Mouse (Mus musculus): ENCODE results near the gene Pabpc1l. TPM values are rescaled to one million over a fixed set of nuclear protein-coding genes. Genes with fewer than 3 reads are reported as not detected.

The Pabpc1l gene
- 1 to 10 TPM; 3.8 to 4.8 TPM for total RNA-seq (2021)
- long read RNA-seq, experiment 1, partial matches to known transcripts: 1 of 2 reads
- long read RNA-seq, experiment 1, other reads (novel, unspliced or antisense): 1 of 2 reads
- long read RNA-seq, experiment 2, partial matches to known transcripts: 1 of 4 reads
- long read RNA-seq, experiment 2, other reads (novel, unspliced or antisense): 3 of 4 reads

- no peak for DNase-seq (ENCODE audit: low spot score in 2 of 2)
These were observed at the start of gene Pabpc1l for GRCm38 (mm10) chr2:164025150-164025549. TSS of gene Pabpc1l (plus strand) at chr2:164025450.

DNA sequence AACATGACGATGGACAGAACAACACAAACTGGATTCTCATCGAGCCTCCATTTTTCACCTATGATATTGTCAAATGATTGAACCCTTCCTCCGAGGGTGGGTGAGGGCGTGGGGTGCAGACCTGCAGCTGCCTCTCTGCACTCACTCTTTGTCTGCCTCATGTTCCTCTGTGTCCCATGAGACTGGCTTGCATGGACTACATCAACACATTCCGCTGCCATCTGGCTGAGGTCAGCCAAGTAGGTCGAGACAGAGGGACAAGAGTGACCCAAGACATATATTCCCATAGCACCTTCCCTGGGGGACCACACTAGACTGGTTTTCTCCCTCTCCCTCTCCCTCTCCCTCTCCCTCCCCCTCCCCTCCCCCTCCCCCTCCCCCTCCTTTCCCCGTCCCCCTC, 48.8 kb upstream of the Pabpc1l start:
- no peak for DNase-seq (ENCODE audit: low spot score in 2 of 2)

GRCm38 (mm10) chr2:163987233-163987632, 38.0 kb upstream of the Pabpc1l start:
- no peak for DNase-seq (ENCODE audit: low spot score in 2 of 2)

DNA sequence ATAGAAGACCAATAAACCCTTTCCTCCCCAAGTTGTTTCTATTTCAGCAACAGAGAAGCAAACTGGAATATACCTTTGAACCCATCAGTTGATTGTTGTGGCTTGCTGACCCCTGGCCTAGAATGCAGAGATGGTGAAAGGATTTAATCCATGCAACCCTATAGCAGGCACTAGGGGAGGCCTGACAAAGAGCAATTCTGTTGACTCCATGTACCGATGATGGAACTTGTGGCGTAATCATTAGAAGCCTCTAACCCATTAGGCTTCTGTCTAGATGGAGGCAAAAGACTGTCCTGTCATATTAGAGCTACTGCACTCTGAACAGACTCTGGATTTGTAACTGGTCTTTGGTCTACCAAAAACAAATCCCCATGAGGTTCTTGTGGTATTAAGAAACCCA, 32.4 kb upstream of the Pabpc1l start:
- DNase-seq (ENCODE audit: low spot score in 2 of 2): no peak

DNA sequence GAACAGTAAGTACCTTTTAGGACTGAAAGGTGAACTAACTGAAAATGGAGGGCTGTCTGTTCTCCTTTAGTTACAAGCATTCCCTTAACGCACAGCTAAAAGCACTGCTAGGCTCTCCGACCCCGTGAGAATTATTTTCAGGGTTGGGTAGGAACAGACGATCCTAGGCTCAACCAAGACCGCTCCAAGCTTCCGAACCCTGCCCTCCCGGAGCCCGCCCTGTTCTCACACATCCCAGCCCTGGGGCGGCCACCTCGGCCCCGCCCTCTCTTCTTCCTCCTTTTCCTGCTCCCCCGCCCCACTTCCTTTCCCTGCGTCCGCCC, 30.6 kb upstream of the Pabpc1l start, which contains the start of gene Ywhab:
Ywhab (plus strand) TSS at position 307 of the 323 bp plus-strand sequence.
- no peak for DNase-seq (ENCODE audit: low spot score in 2 of 2)

GRCm38 (mm10) chr2:163994977-163995862, 30.0 kb upstream of the Pabpc1l start:
- DNase-seq (ENCODE audit: low spot score in 2 of 2): peak; percentile 85 to 93

- DNase-seq (ENCODE audit: low spot score in 2 of 2): no peak
These were observed 29.0 kb upstream of the Pabpc1l start for GRCm38 (mm10) chr2:163996275-163996674.

- no peak for DNase-seq (ENCODE audit: low spot score in 2 of 2)
These were observed 28.4 kb upstream of the Pabpc1l start for GRCm38 (mm10) chr2:163996899-163997298.

DNA sequence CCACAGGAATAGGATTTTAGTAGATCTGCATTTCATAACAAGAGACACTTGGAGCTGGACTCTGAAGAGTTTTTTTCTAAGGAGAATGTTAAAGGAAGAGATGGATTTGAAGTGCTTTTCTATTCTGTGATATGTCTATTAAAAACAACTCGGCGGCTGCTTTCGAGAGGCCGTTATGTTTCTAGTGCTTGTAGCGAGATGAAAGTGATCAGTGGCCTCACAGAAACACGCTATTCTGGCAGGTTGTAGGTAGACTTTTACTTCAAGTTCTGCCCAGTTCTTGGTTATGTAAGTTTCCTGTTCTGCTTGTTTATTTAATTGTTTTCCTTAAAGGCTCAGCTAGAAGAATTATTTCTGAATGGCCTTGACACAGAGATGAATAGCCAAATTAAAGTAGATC, 26.3 kb upstream of the Pabpc1l start:
- DNase-seq (ENCODE audit: low spot score in 2 of 2): no peak

DNA sequence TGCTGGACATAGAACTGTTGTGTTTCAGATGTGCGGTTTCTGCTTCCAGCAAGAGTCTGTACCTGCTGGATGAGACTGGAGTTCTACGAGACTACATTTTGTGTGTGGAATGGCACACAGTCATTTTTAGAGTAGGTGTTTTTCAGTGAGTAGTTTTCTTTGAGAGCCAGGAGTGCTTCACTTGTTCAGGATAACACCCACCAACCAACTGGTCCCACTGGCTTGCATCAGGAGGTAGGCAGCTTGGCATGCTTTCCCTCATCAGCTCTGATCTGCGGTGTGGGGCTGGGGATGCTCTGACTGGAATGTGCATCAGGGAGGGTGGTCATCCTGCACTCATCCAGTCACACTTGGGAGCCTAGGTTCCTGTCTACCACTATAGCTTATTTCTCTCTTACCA, 22.6 kb upstream of the Pabpc1l start:
- no peak for DNase-seq (ENCODE audit: low spot score in 2 of 2)

DNA sequence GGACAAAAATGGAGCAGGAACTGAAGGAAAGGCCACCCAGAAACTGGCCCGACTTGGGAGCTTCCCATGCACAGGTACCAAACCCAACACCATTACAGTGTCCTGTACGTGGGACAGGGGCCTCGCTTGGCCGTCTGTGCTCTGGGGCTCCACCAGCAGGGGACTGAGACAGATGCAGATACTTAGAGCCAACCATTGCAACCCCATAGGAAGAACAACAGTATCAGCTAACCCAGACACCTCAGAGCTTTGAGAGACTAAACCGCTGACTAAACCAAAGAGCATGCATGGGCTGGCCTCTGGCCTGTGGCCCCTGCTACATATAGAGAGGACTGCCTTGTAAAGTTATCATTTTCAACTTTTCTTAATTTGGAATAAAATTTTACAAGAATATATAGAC, 20.7 kb upstream of the Pabpc1l start:
- no peak for DNase-seq (ENCODE audit: low spot score in 2 of 2)

DNA sequence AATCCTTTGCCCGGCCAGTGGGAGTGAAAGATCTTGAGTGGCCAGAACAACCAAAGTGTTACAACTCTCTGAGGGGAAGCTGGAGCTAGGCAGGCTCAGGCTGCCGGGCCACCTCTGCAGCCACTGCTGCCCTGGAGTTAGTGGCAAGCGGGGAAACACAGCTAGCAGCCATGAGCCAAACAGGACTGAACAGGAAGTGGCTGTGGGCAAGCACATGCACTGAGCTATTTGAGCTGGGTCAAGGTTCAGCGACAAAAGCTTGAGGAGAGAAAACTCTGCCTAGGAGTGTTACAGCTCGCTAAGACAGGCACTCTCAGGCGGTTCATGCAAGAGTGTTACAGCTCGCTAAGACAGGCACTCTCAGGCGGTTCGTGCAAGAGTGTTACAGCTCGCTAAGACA, 18.3 kb upstream of the Pabpc1l start:
- DNase-seq (ENCODE audit: low spot score in 2 of 2): no peak

DNA sequence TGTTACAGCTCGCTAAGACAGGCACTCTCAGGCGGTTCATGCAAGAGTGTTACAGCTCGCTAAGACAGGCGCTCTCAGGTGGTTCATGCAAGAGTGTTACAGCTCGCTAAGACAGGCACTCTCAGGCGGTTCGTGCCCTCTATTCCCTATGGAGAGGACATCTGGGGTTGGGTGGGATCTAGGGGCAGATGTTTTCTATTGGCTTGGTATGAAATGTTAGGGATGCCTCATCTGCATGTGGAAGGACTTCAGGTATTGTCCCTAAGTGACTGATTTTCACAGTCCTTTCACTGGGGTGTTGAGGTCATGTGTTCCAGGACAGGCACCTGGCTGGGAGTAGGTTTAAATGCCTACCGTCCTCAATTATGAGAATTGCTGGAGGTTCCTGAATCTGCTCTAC, 17.7 kb upstream of the Pabpc1l start:
- DNase-seq (ENCODE audit: low spot score in 2 of 2): no peak

DNA sequence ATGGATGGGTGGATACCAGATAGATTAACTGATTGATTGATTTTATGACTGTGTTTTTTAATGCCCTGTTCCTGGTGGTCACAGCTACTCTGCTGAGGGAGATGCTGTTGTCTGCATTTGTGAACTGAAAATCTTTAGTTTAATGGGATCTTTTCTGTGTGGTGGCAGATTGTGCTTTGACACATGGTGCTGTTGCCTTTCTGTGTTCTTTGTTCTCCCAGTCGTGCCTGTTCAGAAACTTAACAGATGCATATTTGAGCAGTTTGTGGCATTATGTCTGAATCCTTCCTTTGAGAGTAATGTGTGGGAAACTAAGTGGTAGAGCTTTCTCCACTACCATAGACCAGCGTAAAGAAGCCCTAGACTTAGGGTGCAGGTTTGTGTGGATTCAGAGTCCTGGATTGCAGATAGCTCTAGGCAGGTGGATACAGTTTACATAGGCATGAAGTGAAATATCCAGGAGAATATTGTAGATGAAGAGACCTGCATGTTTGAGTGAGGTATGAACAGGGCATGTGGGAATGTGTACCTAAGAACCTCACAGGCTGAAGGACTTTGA, 17.2 kb upstream of the Pabpc1l start:
- DNase-seq (ENCODE audit: low spot score in 2 of 2): no peak

DNA sequence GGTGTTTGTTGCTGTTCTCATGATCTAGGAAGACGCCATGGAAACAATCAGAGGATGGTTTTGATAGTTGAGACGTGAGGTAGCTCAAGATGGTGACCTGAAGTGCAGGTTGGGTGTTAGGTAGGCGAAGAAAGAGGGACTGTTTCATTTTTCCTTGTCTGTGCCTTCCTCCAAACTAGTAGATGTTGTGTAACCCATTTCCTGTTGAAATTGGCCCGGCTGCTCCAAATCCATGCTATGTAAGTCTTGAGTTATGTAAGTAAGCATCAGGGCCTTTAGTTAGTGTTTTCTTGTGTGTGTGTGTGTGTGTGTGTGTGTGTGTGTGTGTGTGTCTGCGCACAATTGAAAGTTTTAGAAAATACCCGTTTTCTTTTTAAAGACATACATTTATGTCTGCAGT, 16.0 kb upstream of the Pabpc1l start:
- no peak for DNase-seq (ENCODE audit: low spot score in 2 of 2)

DNA sequence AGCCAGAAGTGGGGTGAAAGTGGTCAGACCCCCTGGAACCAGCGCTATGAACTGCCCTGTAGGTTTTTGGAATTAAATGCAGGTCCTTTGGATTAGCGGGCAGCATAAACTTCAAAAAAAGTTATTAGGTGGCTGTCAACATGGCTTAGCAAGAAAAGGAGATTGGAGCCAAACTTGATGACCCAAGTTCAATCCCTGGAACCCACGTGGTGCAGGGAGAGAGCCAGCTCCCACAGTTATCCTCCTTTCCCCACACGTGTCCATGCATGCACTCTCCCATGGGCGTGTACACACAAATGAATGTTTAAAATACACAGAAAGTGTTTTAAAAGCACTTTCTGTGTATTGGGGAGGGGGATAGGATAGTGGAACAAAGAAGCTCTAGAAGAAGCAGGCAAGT, 14.8 kb upstream of the Pabpc1l start:
- DNase-seq (ENCODE audit: low spot score in 2 of 2): no peak

DNA sequence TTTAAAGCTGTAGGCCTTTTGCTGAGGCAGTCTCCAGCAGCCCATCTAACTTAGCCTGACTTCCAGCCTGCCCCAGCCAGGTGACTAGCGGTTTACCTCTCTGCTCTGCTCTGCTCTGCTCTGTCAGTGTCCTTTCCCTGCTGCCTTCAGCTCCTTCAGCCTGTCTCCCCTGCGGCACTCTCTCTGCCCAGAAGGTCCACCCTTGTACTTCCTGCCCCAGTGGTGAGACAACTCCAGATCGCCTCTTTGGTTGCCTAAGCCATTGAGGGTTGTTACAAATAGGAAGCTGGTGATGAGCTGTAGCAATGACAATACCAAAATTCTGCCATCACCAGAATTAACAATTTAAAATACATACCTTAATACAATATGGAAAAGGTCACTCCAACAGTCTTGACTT, 14.3 kb upstream of the Pabpc1l start:
- no peak for DNase-seq (ENCODE audit: low spot score in 2 of 2)

DNA sequence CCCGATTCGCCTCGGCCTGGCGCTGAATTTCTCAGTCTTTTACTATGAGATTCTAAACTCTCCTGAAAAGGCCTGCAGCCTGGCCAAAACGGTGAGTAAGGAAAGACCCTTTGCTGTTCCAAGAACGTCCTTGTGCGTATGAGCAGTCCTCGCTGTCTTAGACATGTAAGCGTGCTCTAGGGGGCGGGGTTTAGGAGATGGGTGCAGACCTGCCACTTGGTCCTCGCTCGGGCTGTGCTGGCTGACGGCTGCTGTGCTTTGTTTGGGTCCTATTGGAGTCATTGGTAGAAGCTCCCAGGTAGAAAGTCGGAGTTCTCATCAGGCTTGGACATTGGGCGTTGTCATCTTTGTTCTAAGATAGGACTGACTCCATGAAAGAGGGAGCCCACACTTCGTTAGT, 9.9 kb upstream of the Pabpc1l start:
- DNase-seq (ENCODE audit: low spot score in 2 of 2): no peak

DNA sequence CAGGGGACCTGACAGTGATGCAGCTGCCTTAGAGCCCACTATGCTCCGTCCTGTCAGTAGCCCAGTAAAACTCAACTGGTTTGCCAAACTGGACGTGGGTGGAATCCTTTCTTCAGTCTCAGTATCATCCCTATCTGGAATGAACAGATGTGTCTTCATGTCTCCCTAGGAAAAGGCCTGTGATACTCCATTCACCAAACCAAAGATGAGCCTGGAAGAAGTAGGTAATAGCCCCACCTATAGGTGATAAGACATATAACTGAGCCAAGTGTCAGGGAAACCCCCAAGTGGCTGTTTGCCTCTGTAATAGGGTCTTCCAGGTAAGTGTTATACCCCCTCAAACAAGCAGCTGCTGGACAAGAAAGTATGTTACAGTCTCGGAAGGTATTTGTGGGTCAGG, 6.3 kb upstream of the Pabpc1l start:
- no peak for DNase-seq (ENCODE audit: low spot score in 2 of 2)

GRCm38 (mm10) chr2:164019943-164020342, 5.3 kb upstream of the Pabpc1l start:
- no peak for DNase-seq (ENCODE audit: low spot score in 2 of 2)

DNA sequence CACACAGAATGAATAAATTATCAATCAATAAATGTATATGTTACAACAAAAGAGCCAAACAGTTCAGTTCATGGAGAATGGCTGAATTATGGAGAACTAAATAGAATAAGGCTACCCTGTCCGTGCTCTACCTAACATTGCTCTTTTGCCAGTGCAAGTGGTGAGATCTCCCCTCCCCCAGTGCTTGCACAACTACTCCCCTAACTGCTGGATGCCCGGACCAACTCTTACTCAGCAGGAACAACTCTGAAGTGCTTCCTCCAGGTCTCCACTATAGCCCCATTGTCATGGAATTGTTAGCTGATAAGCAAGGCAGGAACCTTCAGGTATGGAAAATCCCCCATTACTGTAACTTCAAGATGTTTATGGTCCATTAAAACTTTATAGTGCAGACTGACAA, 3.1 kb upstream of the Pabpc1l start:
- no peak for DNase-seq (ENCODE audit: low spot score in 2 of 2)

- no peak for DNase-seq (ENCODE audit: low spot score in 2 of 2)
These were observed 5.9 kb downstream of the Pabpc1l start for GRCm38 (mm10) chr2:164031147-164031546.

GRCm38 (mm10) chr2:164032973-164033372, 7.7 kb downstream of the Pabpc1l start:
- no peak for DNase-seq (ENCODE audit: low spot score in 2 of 2)
